Mouse (Mus musculus): ENCODE measurements around the gene Lamb2.
A peak's percentile ranks its signal among the peaks of the same experiment; 100 is the strongest.

Gene Lamb2

DNA sequence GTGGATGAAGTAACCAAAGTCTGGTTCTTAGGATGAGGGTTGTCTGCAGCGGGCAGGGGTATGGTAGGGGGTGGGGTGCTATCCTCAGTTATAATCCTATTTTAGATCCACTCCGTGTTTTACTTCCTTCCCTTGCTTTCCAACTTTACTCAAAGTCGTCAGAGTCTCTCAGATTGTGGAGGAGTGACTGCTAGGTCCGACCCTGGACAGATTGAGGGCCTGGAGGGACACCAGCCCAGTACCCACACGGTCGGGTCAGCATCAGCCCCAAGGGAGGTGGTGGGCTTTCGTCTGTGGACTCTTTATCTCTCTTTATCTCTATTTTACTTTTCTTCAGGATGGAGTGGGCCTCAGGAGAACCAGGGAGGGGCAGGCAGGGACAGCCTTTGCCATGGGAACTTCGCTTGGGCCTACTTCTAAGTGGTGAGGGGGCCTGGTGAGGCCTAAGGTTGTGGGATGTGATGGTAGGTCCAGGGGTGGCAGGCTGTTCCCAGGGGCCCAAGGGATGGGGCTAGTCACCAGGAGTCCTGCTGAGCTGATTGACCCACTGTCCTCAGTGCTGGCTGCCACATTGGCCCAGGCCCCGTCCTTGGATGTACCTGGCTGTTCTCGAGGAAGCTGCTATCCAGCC lies at the start of gene Lamb2:
Gene Lamb2, plus strand, starts transcription at position 16 of the 631 bp plus-strand sequence.
- DNase-seq (ENCODE audit: extremely low read depth, insufficient read length, low spot score): peak; percentile 78

DNA sequence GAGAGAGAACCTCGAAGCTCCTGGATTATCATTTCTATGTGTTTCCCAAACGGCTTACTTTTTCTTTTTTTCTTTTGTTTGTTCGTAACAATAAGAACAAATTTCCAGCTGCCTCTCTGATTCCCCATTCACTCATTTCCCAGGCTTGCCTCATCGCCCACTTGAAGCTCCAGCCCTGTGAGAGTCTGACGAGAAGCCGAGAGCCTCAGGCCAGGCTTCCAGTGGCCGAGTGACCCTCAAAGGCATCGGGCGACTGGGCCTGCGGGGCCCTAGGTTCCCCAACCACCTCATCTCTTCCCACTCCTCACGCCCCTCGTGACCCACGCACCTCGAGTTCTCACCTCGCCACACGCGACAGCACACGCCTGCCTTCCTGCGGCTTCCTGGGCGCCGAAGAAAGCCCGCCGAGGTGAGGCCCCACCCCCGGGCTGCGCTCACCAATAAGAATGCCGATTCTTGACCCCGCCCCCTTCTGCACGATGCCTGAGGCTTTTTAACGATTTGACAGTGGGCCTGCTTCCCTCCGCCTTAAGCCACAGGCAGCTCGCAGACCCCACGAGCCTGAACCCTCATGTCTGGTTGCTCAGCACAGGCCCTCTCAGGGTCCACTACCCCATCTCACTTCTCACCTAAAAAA lies 48.0 kb upstream of the Lamb2 start:
- DNase-seq (ENCODE audit: extremely low read depth, insufficient read length, low spot score): no peak

DNA sequence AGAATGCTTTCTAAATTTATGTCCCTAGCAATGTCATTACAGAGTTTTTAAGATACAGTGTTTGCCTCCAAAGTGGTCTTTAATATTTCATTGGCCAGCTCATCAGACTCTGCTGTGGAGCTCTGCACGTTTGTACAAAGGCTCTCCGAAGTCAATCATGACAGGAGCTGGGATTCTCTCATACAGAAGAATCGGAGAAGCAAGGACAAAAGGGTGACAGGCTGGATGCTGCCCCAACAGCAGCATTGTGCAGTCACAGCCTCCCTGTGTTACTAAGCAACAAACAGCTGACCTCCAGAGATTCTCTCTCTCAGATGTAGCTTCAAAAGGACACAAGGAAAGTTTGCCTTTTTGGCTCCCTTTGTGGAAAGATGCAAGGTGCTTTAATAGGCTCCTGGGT lies 43.4 kb upstream of the Lamb2 start, which contains the start of gene BC048562:
Gene BC048562, plus strand, starts transcription at position 301 of the 400 bp plus-strand sequence.
- no peak for DNase-seq (ENCODE audit: extremely low read depth, insufficient read length, low spot score)

DNA sequence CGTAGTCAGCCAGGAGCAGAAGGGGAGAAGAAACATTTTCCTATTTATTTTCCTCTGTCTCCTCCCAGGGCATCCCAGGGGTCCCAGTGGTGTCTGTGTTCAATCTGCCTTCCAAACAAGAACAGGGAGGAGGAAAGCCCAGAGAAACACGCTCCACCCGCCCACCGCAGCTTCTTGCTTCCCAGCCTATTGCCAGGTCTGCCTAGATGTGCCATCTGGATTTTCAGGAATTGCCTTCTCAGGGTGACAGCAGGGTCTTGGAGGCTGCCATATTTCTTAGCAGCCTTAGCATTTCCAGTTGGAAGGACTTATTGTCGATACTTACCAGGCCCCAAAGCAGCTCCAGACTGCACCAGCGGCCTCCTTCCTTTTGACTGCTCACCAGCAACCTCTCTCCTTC lies 40.4 kb upstream of the Lamb2 start:
- DNase-seq (ENCODE audit: extremely low read depth, insufficient read length, low spot score): no peak

DNA sequence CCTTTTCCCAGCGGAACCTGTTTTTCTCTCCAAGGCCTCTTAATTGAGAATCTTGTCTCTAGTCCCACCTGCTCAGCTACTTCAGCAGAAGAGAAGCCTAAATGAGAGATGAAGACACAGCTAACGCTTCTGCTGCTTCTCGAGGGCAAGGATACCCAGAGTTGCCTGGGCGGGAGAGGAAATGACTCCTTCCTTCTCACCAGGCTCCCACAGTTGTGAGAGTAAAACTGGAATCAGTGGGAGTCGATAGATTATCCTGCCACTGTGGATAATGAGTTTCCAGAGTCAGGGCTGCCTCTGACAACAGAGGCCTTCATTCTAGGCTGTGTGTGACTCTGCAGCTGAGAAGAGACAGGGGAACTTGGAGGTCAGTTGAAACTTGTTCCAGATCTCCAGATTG lies 39.1 kb upstream of the Lamb2 start:
- DNase-seq (ENCODE audit: extremely low read depth, insufficient read length, low spot score): no peak

DNA sequence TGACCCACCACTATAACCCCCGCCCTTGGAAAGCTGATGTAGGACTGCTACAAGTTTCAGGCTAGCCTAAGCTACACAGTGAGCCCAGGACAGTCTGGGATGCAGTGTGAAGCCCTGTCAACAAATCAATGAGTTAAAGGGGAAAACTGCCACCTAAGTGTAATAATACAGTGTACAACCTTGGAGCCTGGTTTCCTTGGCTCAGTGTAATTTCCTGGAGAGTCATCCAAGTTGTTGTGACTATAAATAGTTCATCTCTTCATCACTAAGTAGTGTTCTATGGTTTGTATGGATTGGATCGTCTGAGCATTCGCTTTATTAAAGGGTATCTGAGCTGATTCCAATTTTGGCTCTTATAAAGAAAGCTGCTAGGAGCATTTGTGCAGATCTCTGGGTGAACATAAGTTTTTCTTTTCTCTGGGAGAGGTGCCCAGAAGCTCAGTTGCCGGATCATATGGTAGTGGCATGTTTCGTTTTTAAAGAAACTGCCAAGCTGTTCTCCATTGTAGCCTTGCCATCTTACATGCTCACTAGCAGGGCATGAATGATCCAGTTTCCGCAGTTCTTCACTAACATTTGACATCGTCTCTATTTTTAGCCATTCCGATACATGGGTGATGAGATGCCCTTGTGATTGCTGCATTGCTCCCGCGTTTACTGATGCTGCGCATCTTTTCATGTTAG lies 38.2 kb upstream of the Lamb2 start:
- no peak for DNase-seq (ENCODE audit: extremely low read depth, insufficient read length, low spot score)

DNA sequence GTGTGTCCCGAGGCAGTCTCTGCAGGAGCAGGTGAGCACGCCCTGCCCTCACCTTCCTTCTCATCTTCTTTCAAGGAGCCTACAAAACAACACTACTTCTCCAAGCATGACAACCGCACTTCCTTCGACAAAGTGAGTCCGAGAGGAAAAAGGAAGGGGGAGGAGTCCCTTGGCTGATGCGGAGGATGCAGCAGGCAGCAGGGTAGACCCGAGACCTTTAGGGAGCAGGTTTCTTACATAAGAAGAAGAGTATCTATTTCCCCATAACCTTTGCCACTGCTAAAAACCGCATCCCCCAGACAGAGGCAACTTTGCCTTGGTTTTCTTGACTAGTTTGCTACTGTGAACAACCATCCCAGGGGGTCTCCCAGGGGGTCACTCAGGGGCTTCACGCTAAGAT lies 34.4 kb upstream of the Lamb2 start:
- no peak for DNase-seq (ENCODE audit: extremely low read depth, insufficient read length, low spot score)

DNA sequence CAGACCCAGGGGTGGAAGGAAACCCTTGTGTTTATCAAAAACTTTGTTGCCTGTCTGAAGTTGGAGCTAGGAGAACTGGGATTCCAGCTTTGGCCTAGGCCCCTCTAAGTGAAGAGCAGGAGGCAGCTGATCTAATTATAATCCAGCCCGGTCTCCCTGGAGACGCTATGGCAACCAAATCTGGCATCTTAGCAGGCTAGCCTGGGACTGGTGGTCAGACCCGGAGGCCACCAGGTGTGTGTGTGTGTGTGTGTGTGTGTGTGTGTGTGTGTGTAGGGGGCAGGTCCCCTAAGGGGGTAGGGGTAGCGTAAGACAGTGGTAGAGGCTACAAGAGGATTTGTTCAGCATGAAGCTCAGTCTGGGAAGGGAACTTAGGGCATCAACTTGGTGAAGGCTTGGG lies 29.7 kb upstream of the Lamb2 start:
- DNase-seq (ENCODE audit: extremely low read depth, insufficient read length, low spot score): no peak

DNA sequence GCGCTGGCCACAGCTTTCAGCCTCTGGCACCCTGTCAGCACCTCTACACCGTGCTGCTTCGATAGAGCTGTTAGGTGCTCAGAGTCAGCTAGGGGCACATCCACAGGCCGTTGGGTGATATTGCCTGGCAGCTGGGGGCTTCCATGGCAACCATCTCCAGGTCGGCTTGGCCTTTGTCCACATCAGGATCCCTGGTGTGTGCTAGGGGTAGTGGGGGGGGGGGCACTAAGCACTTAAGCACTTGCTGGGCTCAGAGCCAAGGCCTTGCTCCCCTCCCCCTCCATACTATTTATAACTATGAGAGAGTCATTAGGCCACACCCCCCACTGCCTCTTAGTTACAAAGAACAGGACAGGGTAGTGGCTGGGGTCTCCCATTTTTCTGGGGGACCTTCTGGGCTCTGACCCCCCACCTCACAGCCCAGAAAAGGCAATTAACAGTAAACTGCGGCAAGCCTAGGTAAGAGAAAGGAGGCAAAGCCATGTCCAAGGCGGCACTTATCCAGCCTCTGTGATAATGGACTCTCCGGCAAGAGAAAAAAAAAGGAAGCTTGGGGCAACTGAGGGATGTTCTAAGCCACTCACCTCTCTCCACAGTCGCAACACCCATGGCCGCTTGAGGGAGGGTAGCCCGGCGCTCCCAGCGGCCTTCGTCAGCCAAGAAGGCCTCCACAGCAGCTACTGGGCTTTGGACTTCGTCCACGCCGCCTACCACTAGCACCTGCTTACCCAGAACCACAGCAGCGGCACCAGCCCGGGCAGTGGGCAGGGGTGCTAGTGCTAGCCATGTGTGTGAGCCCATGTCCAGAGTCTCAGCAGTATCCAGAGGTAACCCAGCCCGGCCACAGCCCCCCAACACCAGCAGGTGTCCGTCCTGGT lies 29.0 kb upstream of the Lamb2 start:
- no peak for DNase-seq (ENCODE audit: extremely low read depth, insufficient read length, low spot score)

DNA sequence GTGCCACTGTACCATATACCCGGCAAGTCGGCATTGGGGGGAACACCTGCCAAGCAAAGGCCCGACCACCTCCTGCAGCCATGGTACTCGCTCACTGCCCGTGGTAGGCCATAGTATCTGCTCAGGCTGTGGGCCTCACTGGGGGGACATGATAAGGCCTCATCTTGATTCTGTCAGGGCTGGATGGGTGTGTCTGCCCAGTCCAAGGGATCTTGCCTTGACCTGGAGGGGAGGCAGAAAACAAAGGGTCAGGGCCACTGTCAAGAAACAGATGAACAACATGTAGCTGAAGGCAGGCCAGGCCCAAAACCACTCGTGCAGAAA lies 28.4 kb upstream of the Lamb2 start:
- DNase-seq (ENCODE audit: extremely low read depth, insufficient read length, low spot score): no peak

DNA sequence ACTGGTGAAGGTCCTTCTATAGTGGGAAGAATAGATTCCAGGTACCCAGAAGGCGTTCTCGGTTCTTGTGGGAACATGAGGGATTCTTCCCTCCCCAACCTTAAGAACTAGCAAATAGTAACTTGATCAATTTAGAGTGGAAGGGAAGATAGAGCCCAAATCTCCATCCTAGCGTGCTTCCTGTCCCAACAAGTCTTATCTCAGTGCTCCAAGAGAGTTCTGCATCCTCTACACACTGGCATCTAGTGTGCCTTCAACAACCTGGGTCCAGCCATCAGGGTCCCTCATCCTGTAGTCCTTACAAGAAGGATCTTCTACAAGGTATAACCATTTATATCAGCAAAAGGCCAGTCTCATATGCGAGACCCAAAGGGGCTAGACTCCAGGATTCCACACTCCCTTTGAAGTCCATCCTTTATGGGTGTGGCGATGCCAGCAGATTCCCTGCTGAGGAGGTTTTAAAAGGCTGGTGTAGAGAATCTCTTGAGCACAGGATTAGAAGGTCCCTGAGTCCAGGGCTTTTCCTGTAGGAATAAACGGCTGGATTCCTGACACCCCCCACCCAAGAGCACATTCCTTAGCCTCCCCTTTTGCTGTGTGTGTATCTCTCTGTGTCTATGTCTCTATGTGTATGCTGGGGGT lies 27.9 kb upstream of the Lamb2 start:
- DNase-seq (ENCODE audit: extremely low read depth, insufficient read length, low spot score): no peak

DNA sequence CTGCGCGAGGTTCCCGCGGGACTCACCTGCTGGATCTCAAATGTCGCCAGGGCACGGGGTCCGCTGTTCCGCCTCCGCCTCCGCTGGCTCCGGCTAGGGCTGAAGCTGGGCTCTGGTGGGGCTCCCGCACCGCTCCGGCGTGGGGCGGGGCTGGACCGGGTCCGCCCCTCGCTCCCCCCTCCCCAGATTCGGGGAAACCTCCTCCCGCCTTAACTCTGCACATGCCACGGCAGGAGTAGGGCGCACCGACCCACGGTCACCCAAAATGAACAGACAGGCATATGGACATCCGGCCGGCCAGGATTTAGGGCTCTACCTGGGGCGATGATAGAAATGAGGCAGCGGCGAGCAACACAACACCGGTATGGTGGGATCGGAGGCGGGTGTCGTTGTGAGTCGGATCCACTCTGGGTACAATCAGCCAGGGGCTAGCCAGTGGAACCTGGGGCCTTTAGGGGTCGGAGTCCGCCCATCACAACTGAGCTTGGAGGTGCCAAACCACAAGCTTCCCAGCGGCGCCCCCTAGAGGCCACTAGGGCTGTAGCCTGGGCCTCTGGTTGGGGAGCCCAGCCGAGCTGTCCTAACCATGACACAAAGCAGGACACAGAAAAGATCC lies 27.1 kb upstream of the Lamb2 start:
- no peak for DNase-seq (ENCODE audit: extremely low read depth, insufficient read length, low spot score)

DNA sequence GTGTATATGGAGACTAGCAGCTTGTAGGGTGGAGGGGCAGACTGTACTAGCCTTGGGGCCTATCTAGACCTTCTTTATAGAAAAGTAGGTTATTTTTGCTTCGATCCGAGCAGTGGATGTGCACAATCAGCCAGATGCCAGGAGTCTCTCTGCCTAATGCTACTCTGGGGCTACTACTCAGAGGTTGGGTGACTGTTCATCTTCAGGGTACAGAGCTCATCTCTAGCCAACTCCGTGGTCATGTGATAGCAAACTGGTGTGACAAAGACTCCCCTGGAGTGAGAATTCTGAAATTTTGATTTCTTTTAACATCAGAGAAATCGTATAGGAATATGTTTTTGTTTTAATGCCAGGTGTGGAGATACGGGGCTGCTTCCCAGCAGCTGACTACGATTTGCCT lies 26.6 kb upstream of the Lamb2 start:
- DNase-seq (ENCODE audit: extremely low read depth, insufficient read length, low spot score): no peak

DNA sequence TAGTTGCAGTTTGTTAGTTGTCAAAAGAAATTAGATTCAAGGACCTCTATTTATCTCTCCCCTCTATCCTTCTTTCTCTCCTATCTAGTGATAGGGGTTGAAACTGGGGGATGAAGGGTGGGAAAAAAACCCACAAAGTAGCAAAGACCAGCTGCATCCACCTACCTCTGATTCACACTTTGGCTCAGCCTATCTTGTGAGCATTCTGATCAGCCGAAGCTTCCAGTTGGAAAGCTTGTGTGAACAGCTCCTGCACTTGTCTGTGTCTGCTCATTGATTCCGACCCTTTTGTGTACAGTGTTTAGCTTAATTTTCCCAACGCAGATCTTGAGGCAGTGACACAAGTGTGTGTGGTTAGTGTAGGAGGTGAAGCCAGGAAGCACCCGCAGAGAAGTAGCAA lies 26.1 kb upstream of the Lamb2 start:
- no peak for DNase-seq (ENCODE audit: extremely low read depth, insufficient read length, low spot score)

DNA sequence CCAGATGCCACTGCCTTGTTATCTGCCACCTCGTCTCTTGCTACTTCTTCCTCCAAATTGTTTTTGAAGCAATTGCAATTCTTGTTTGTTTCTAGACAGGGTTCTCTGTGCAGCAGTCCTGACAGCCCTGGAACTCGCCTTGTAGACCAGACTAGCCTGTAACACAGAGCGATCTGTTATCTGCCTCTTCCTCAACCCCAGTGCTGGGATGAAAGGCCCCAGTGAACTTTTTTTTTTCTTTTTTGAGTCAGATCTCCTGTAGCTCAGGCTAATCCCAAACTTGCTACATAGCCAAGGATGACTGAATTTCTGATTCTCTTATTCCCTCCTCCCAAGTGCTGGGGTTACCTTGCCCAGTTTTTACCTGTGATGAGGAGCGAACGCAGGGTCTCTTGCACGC lies 25.1 kb upstream of the Lamb2 start:
- no peak for DNase-seq (ENCODE audit: extremely low read depth, insufficient read length, low spot score)

DNA sequence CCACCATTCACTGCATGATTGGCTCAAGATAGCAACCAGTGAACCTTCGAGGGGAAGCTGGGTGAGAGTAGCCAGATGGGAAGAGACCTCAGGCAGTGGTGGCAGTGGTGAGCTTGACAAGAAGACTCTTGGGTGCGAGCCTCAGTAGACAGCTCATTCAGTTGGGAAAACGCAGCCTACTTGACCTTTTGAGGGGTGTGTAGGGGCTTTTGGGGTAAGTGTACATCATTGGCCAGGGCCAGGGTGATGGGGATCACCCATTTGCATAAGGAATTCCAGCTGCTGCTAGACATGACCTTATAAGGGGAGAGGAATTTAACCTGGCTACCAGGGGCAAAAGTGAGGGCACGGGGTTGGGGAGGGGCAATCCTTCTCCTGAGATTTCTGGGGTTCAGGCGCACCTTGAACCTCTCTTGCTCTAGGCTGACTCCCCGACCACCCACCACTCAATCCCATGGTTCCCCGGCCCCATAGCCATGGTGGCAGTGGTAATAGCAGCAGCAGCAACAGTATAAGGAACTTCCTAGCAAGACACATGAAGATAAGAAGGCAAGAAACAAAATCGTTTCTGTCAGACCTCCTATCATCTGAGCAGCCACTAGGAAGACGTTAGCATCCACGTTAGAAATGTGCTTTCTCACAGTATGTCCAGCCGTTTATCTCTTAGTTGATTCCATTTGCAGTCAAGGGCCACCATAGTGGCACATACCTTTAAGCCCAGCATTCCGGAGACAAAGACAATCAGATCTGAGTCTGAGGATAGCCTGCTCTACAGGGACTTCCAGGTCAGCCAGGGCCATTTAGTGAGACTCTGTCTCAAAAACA lies 23.6 kb upstream of the Lamb2 start:
- no peak for DNase-seq (ENCODE audit: extremely low read depth, insufficient read length, low spot score)

DNA sequence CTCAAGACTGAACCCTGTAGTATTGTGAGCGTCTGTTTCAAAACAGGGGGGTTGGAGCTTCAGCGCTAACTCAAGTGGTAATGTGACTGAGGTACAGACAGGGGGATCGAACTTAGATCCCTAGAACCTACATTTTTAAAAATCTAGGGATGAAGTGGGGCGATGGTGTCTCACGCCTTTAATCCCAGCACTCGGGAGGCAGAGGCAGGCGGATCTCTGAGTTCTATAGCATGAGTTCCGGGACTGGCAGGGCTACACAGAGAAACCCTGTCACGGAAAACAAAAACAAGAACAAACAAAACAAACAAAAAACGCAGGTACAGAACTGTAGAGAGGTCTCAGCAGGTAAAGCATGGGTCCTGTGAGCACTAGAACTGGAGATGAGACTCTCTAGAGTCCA lies 22.6 kb upstream of the Lamb2 start:
- DNase-seq (ENCODE audit: extremely low read depth, insufficient read length, low spot score): no peak

DNA sequence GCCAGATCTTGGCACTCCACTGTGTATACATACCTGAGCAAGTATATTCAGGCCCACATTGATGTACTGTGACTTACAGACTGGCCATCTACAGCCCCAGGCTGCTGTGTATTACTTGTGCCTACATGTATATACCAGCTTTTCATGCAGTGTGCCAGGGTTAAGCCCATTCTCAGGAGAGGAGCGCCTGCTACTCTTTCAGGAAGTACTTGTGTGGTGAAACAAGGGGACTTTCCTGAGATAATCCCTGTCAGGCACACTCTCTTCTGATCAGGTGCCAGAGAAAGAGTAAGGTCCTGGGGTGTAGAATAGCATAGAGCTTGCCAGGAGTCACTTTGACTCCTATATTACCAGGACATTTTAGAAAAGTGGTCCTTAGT lies 19.6 kb upstream of the Lamb2 start:
- no peak for DNase-seq (ENCODE audit: extremely low read depth, insufficient read length, low spot score)

DNA sequence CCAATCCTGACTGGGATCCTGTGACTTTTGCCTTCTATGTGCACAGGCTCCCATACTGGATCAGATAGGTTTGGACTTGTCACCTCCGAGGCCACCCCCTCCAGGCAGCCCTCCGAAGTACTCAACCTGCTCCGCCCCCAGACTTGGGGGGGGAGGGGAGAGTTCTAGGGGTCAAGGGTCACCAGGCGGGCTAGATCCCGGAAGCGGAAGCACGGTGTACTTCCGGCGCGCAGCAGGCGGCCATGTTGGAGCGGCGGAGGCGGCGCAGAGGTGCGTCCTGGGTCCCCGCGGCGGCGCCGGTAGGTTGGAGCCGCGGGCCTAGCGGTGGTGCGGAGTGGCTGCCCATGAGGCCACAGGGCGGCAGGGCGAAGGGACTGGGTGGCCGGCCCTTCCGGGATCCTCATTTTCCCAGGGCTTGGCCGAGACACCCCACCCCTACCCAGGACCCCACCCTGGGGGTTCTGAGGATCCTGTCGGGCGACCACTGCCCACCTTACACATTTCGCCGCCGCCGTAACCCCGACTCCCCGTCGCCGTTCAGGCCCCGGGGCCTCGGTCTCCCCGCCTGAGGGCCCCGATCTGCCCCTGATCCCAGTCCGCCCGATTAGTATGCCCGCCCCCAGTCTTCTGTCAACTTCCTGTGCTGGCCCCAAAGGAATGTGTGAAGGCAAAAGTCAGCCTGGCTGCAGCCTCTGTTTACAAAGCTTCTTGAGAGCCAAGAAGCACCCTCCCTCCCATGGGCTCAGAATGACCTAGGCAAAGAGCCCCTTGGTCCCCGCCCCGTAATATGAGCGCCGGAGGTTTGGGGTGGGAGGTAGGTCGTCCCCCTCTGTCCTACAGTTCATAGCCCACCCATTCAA lies 19.0 kb upstream of the Lamb2 start, which contains the start of gene Ccdc71:
Gene Ccdc71, plus strand, starts transcription at position 209 of the 860 bp plus-strand sequence.
- peak; percentile 85 for DNase-seq (ENCODE audit: extremely low read depth, insufficient read length, low spot score)

Measured in 3134 (cell line).